Mouse (Mus musculus) embryonic fibroblast, embryonic 13.5 days (primary cell): ENCODE measurements around the gene Aasdh. TPM values are rescaled to one million over a fixed set of nuclear protein-coding genes. Genes with fewer than 3 reads are reported as not detected.

Experiments used
- H3K27ac ChIP-seq: 2 replicates; pipeline ENCODE4 v1.5.1; 2012; ENCODE audit warnings: low read length, control low read depth, inconsistent platforms; ENCODE audit not compliant: insufficient read depth
- H3K4me1 ChIP-seq: 2 replicates; pipeline ENCODE4 v1.6.1; 2011; ENCODE audit warnings: low read length; ENCODE audit not compliant: control insufficient read depth, insufficient read depth
- H3K4me3 ChIP-seq: 2 replicates; pipeline ENCODE4 v1.5.1; 2011; ENCODE audit warnings: mild to moderate bottlenecking, control low read depth, low read length; ENCODE audit not compliant: insufficient read depth
- CTCF ChIP-seq: IDR thresholded peaks from 2 replicates; pipeline ENCODE4 v1.5.1; 2011; ENCODE audit warnings: mild to moderate bottlenecking, control low read depth, low read length, moderate library complexity, borderline replicate concordance; ENCODE audit not compliant: insufficient read depth
- POLR2A ChIP-seq: IDR thresholded peaks from 2 replicates; pipeline ENCODE4 v1.6.1; 2011; ENCODE audit warnings: low read depth, mild to moderate bottlenecking, control low read depth, low read length, moderate library complexity
- polyA plus RNA-seq: library from polyadenylated mRNA; stranded (reverse); fragments of >200 nt; gene quantifications from 2 replicates; pipeline ENCODE4 v1.2.4, GENCODE M21; 2011; ENCODE audit warnings: low read depth; ENCODE audit not compliant: missing spikeins, insufficient read length

Aasdh gene
- polyA plus RNA-seq, 1 experiment, result 20.2 TPM

DNA sequence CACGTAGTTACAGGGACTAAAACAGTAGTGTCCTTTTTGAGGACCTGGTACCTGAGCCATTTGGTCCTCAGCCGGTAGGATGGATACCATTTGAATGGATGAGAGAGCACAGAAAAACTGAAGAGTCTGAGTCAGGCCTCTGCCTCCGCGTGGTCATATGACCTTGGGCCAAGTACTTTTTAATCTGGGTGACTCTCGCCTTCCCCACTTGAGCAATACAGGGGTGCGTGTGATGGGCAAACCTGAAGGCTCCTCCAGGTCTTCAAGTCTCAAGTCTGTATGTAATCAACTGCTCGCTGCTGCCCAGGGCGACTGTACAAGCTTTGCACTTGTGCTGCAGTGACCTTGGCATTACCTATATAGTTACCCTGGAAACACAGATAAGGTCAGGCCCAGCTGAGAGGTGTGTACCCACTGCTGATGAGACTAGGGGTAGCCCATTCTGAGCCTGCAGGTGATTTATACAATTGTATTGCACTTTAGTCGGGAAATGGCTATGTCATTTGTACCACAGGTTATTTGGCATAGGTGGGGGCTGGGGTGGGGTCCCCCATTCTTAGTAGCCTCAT is 61.4 kb downstream of the Aasdh start:
- Histone ChIP-seq H3K27ac (no peak overlapping the region), H3K4me3 (no peak overlapping the region), H3K4me1 (no peaks in the 10 kb centered on the region)
- TF ChIP-seq CTCF (no peak), POLR2A (no peak)

DNA sequence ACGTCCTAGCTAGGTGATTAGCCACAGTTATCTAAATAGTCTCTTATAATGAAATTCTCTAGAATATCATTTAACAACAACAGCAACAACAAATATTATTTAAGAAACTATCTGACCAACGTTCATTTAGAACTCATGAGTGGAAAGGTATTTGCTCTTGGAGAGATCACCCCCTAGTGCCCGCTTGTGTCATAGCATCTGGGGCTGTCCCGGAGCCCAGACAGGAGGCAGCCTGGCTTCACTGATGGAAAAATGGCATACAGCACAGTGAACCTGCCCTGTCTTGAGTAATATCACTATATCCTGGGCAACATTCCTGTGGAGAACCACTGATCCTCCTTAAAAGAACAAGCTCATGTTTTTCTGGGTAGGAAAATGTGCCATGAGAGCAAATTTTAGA is 61.9 kb downstream of the Aasdh start:
- TF ChIP-seq CTCF, result peak; percentile 30; the same call in 1 of the 2 replicates
- TF ChIP-seq POLR2A, result no peak
- Histone ChIP-seq H3K4me3 (no peak overlapping the region), H3K4me1 (no peaks in the 10 kb centered on the region), H3K27ac (no peak overlapping the region)

GRCm38 (mm10) chr5:76841859-76842258 is 63.5 kb downstream of the Aasdh start:
- Histone ChIP-seq H3K27ac (no peak overlapping the region), H3K4me1 (no peaks in the 10 kb centered on the region), H3K4me3 (no peak overlapping the region)
- TF ChIP-seq POLR2A (no peak), CTCF (no peak)

DNA sequence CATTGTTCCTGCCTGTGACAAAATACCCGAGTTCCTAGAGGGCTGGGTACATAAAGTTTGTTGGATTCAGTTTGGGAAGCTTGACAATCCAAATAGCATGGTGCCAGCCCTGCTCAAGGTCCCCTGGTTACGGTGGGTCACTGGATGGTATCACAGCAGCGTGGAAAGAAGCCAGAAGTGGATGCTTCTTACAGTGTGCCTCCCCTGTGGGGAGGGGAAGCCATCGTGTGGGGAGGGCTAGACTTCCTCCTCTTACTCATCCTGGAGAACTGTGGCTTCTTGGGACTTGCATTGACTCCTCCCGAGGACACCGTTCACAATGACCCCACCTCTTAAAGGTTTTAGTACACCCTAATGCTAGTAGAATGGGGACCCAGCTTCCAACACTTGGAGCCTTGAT is 65.5 kb downstream of the Aasdh start:
- Histone ChIP-seq H3K4me1 (no peaks in the 10 kb centered on the region), H3K4me3 (no peak overlapping the region), H3K27ac (no peak overlapping the region)
- no peak for TF ChIP-seq CTCF
- no peak for TF ChIP-seq POLR2A

GRCm38 (mm10) chr5:76837018-76837417 is 68.3 kb downstream of the Aasdh start:
- no peak overlapping the region for H3K27ac ChIP-seq
- TF ChIP-seq CTCF, result no peak
- no peak for TF ChIP-seq POLR2A
- no peaks in the 10 kb centered on the region for H3K4me1 ChIP-seq
- no peak overlapping the region for H3K4me3 ChIP-seq

- H3K27ac ChIP-seq, result no peak overlapping the region
- no peaks in the 10 kb centered on the region for H3K4me1 ChIP-seq
- TF ChIP-seq POLR2A (no peak), CTCF (no peak)
- H3K4me3 ChIP-seq, result no peak overlapping the region
These were observed 72.6 kb downstream of the Aasdh start for GRCm38 (mm10) chr5:76832529-76833210.

- TF ChIP-seq POLR2A, result no peak
- no peak for TF ChIP-seq CTCF
- H3K4me1 ChIP-seq, result no peaks in the 10 kb centered on the region
- no peak overlapping the region for H3K4me3 ChIP-seq
- no peak overlapping the region for H3K27ac ChIP-seq
These were observed 76.6 kb downstream of the Aasdh start for GRCm38 (mm10) chr5:76828527-76829240.

Other genes starting within 250 kb of the Aasdh start
- gene C530008M17Rik, start 249.0 kb downstream of the Aasdh start, polyA plus RNA-seq, result 17.9 and 21.3 TPM in 2 replicates
- 162 and 173 TPM in 2 replicates for gene Paics, start 45.8 kb upstream of the Aasdh start, polyA plus RNA-seq
- 17.0 and 20.2 TPM in 2 replicates for gene Ppat, start 46.1 kb upstream of the Aasdh start, polyA plus RNA-seq
- 192 and 197 TPM in 2 replicates for gene Srp72, start 69.2 kb upstream of the Aasdh start, polyA plus RNA-seq
- gene Arl9, start 98.5 kb upstream of the Aasdh start, polyA plus RNA-seq, result not detected in 2 replicates
- not detected in 2 replicates for gene Thegl, start 110.5 kb upstream of the Aasdh start, polyA plus RNA-seq
- gene Hopx, start 209.6 kb upstream of the Aasdh start, polyA plus RNA-seq, result 3.4 and 6.3 TPM in 2 replicates